18 mouse cellular contexts compared by ENCODE assay signal in genomic region chr11:63160926-63161325, GRCm38 (mm10). TPM values are rescaled to one million over a fixed set of nuclear protein-coding genes. Genes with fewer than 3 reads are reported as not detected.
"Had no signal": no experiment of that assay in that cellular context is flagged by ENCODE, and none has a peak within 500 bp of the region (broad histone marks: within the 10 kb centered on the region; RNA-seq: fewer than 3 reads in every experiment).

No protein-coding gene starts in this region.

- ATAC-seq: lung, postnatal 0 days; midbrain, embryonic 13.5 days; midbrain, embryonic 15.5 days had no signal

- DNase-seq: lung, postnatal 14 days; lung, postnatal 36 days; right cerebral cortex, postnatal 14 days; spleen, adult 18-20 months; thymus, adult 2 months; thymus, postnatal 25 days; thymus, postnatal 4 days had no signal

- H3K27ac ChIP-seq: lung, embryonic 15.5 days; macrophage; midbrain, embryonic 13.5 days; midbrain, embryonic 15.5 days; neural tube, embryonic 12.5 days had no signal

- H3K4me3 ChIP-seq: lung, embryonic 15.5 days; megakaryocyte, embryonic 14.5 days; midbrain, embryonic 13.5 days; midbrain, embryonic 15.5 days; neural tube, embryonic 12.5 days had no signal

- H3K36me3 ChIP-seq: midbrain, embryonic 13.5 days; midbrain, embryonic 15.5 days; neural tube, embryonic 12.5 days had no signal

- H3K27me3 ChIP-seq: lung, embryonic 15.5 days; midbrain, embryonic 13.5 days; midbrain, embryonic 15.5 days; neural tube, embryonic 12.5 days had no signal

- H3K4me1 ChIP-seq: megakaryocyte, embryonic 14.5 days; midbrain, embryonic 13.5 days; midbrain, embryonic 15.5 days; neural tube, embryonic 12.5 days had no signal

- H3K9me3 ChIP-seq: lung, embryonic 15.5 days; midbrain, embryonic 13.5 days; midbrain, embryonic 15.5 days; neural tube, embryonic 12.5 days had no signal

- H3K9ac ChIP-seq: lung, embryonic 15.5 days; midbrain, embryonic 13.5 days; midbrain, embryonic 15.5 days; neural tube, embryonic 12.5 days had no signal

- H3K4me2 ChIP-seq: lung, embryonic 15.5 days; midbrain, embryonic 11.5 days; midbrain, embryonic 13.5 days; midbrain, embryonic 15.5 days; neural tube, embryonic 12.5 days had no signal

RNA-seq across cellular contexts. Expression of gene Pmp22, which starts 32.1 kb away (rescaled TPM):
- total RNA-seq: megakaryocyte progenitor cell, adult 5-6 weeks; monocyte, adult 5-6 weeks; neutrophil, adult 5-6 weeks had no signal
